Mouse (Mus musculus) E14TG2a.4 (cell line): ENCODE measurements around the gene Cpvl.
A peak's percentile ranks its signal among the peaks of the same experiment; 100 is the strongest.

Source experiments
- H3K27me3 ChIP-seq: 2 replicates; pipeline ENCODE4 v1.6.1; 2014; ENCODE audit warnings: low read length, control low read depth; ENCODE audit not compliant: insufficient read depth
- H3K36me3 ChIP-seq: 2 replicates; pipeline ENCODE4 v1.6.1; 2014; ENCODE audit warnings: low read length, control low read depth; ENCODE audit not compliant: insufficient read depth
- H3K4me1 ChIP-seq: replicated peaks from 2 replicates; pipeline ENCODE4 v1.6.1; 2014; ENCODE audit warnings: low read depth, low read length, control low read depth
- H3K4me3 ChIP-seq: replicated peaks from 2 replicates; pipeline ENCODE4 v1.5.1; 2014; ENCODE audit warnings: mild to moderate bottlenecking, low read length
- H3K9me3 ChIP-seq: 2 replicates; pipeline ENCODE4 v1.6.1; 2014; ENCODE audit warnings: low read length, control low read depth
- CTCF ChIP-seq: conservative IDR thresholded peaks from 2 replicates; pipeline ENCODE4 v1.5.1; 2014; ENCODE audit warnings: low read length
- NANOG ChIP-seq: IDR thresholded peaks from 2 replicates; pipeline ENCODE4 v1.6.1; 2014; ENCODE audit warnings: borderline replicate concordance, low read length, mixed read lengths
- POU5F1 ChIP-seq: IDR thresholded peaks from 2 replicates; pipeline ENCODE4 v1.6.1; 2014; ENCODE audit warnings: low read length, borderline replicate concordance

Cpvl gene

DNA sequence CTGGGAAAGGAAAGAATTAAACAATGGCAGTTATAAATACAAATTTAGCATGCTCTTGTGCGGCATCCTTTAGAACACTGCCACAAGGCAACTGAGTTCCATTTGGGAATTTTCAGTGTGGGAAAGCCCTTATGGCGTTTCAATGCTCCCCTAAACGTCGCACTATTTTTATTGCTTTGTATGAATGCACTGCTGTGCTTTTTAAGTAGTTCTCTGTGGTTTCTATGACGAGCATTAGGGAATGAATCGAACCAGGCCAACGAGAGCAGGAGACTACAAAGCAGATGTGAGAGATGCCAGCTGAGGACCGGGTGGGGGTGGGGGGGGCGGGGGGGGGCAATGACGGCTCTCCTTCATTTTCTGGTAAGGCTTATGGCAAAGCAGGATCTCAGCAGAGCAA is 96.8 kb downstream of the Cpvl start:
- TF ChIP-seq POU5F1: no peak
- TF ChIP-seq CTCF: no peak
- TF ChIP-seq NANOG: no peak
- Histone ChIP-seq H3K27me3 (no peaks in the 10 kb centered on the region), H3K4me1 (peaks cover 39% of the 10 kb centered on the region), H3K4me3 (no peak overlapping the region), H3K9me3 (no peaks in the 10 kb centered on the region), H3K36me3 (no peaks in the 10 kb centered on the region)

DNA sequence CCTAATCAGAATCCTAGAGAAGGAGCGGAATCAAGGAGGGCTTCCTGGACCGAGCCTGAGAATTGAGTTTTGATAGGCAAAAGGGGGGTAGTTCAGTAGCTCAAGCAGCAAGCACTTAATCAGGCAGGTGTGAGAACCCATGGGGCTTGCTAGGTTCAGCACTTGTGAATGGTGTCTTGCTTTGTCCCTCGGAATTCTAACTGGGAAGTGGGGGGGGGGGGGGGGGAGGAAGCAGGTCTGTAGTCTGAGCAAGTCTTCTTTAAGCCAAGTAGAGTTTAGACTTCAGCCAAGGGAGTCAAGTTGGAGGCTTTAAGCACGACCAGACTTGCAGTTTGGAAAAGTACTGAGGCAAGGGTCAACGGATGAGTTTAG is 97.2 kb downstream of the Cpvl start:
- peaks cover 39% of the 10 kb centered on the region for H3K4me1 ChIP-seq
- H3K27me3 ChIP-seq: no peaks in the 10 kb centered on the region
- no peaks in the 10 kb centered on the region for H3K36me3 ChIP-seq
- H3K4me3 ChIP-seq: peak overlapping the region; percentile 43; the same call in 1 of the 2 replicates
- no peak for TF ChIP-seq NANOG
- no peaks in the 10 kb centered on the region for H3K9me3 ChIP-seq

- no peak for TF ChIP-seq POU5F1
- TF ChIP-seq CTCF: no peak
- TF ChIP-seq NANOG: peak; percentile 49; the same call in 1 of the 2 replicates
- Histone ChIP-seq H3K27me3 (no peaks in the 10 kb centered on the region), H3K36me3 (no peaks in the 10 kb centered on the region), H3K4me3 (peak overlapping the region; percentile 43; the same call in 1 of the 2 replicates), H3K4me1 (peaks cover 39% of the 10 kb centered on the region), H3K9me3 (no peaks in the 10 kb centered on the region)
Measured at GRCm38 (mm10) chr6:53880530-53881234, 97.8 kb downstream of the Cpvl start.

DNA sequence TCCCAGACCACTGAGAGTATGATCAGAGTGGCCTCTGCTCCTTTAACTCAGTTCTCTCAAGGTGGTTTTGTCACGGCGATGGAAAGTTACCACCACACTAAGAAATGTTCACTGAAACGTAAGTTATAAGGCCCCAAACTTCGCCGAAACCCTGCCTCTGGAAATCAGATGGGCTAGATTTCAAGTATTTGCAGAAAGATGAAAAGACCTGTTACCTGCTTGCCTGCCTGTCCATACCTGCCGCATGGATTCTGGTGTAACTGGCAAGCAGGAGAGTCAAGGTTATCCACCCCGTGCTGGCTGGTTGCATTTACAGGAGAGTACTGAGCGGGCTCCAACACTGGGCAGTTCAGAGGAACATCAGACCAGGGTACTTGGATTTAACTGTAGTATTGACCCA is 98.9 kb downstream of the Cpvl start:
- no peak overlapping the region for H3K4me3 ChIP-seq
- H3K27me3 ChIP-seq: no peaks in the 10 kb centered on the region
- H3K36me3 ChIP-seq: no peaks in the 10 kb centered on the region
- no peak for TF ChIP-seq CTCF
- TF ChIP-seq NANOG: no peak
- TF ChIP-seq POU5F1: no peak
- H3K4me1 ChIP-seq: peaks cover 38% of the 10 kb centered on the region
- H3K9me3 ChIP-seq: no peaks in the 10 kb centered on the region

GRCm38 (mm10) chr6:53874881-53875429 is 103.5 kb downstream of the Cpvl start:
- Histone ChIP-seq H3K9me3 (no peaks in the 10 kb centered on the region), H3K4me1 (peaks cover 7% of the 10 kb centered on the region), H3K36me3 (no peaks in the 10 kb centered on the region), H3K27me3 (peaks cover 3% of the 10 kb centered on the region; the same call in 1 of the 2 replicates), H3K4me3 (no peak overlapping the region)
- TF ChIP-seq CTCF (no peak), NANOG (no peak), POU5F1 (no peak)

GRCm38 (mm10) chr6:53871903-53872302 is 106.6 kb downstream of the Cpvl start:
- Histone ChIP-seq H3K4me1 (no peaks in the 10 kb centered on the region), H3K4me3 (no peak overlapping the region)
- TF ChIP-seq CTCF (peak; percentile 22; the same call in 1 of the 2 replicates), POU5F1 (no peak), NANOG (no peak)

GRCm38 (mm10) chr6:53863011-53863410 is 115.5 kb downstream of the Cpvl start:
- Histone ChIP-seq H3K4me1 (no peaks in the 10 kb centered on the region), H3K9me3 (peaks cover 12% of the 10 kb centered on the region), H3K27me3 (0 out of 2 replicates have a peak, but pooled peaks cover 2% of the 10 kb centered on the region), H3K4me3 (no peak overlapping the region), H3K36me3 (no peaks in the 10 kb centered on the region)
- TF ChIP-seq POU5F1 (no peak), NANOG (no peak), CTCF (no peak)

More at GRCm38 (mm10) chr6:53871903-53872302, 106.6 kb downstream of the Cpvl start:
- H3K36me3 ChIP-seq: no peaks in the 10 kb centered on the region
- H3K9me3 ChIP-seq: peaks cover 4% of the 10 kb centered on the region; the same call in 1 of the 2 replicates
- H3K27me3 ChIP-seq: peaks cover 3% of the 10 kb centered on the region; the same call in 1 of the 2 replicates

- Histone ChIP-seq H3K9me3 (peaks cover 12% of the 10 kb centered on the region), H3K27me3 (0 out of 2 replicates have a peak, but pooled peaks cover 2% of the 10 kb centered on the region), H3K4me3 (no peak overlapping the region), H3K36me3 (no peaks in the 10 kb centered on the region), H3K4me1 (no peaks in the 10 kb centered on the region)
- TF ChIP-seq NANOG (no peak), POU5F1 (no peak), CTCF (no peak)
Measured at GRCm38 (mm10) chr6:53859106-53859505, 119.4 kb downstream of the Cpvl start.

GRCm38 (mm10) chr6:53857822-53858221 is 120.6 kb downstream of the Cpvl start:
- no peak overlapping the region for H3K4me3 ChIP-seq
- no peaks in the 10 kb centered on the region for H3K4me1 ChIP-seq
- no peak for TF ChIP-seq CTCF
- TF ChIP-seq NANOG: no peak
- no peak for TF ChIP-seq POU5F1
- H3K27me3 ChIP-seq: 0 out of 2 replicates have a peak, but pooled peaks cover 2% of the 10 kb centered on the region
- H3K36me3 ChIP-seq: no peaks in the 10 kb centered on the region
- peaks cover 12% of the 10 kb centered on the region for H3K9me3 ChIP-seq
